Mouse (Mus musculus) small intestine, adult 2 months (tissue): ENCODE measurements around the gene Dtymk.

ENCODE experiments used
- CTCF ChIP-seq: fragments of 200-500 bp; IDR thresholded peaks from 2 replicates; pipeline ENCODE4 v1.5.1; 2012; ENCODE audit warnings: low read depth, mild to moderate bottlenecking, control low read depth, inconsistent platforms, low read length, moderate library complexity, mixed read lengths; ENCODE audit not compliant: insufficient replicate concordance, insufficient read length; ENCODE audit errors: extremely low read depth
- POLR2A ChIP-seq: fragments of 200-500 bp; IDR thresholded peaks from 2 replicates; pipeline ENCODE4 v1.6.1; 2012; ENCODE audit warnings: low read depth, mild to moderate bottlenecking, control low read depth, inconsistent platforms, low read length, moderate library complexity

DNA sequence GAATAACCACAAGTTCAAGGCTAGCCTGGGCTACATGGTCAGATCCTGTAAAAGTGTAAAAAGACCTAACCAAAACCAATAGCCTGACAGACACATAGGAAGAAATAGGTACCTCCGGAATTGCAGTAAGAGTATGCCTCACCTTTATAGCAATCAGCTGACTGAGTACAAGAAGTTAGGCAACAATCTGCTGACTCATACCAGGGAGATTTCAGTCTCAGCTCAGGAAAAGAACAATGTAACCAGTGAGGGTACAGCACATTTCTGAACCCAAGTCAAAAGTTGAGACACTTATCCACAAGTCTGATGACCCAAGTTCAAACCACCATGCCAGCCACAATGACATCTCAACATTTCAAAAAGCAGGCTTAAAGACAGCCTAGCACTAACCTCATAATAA is 53.2 kb downstream of the Dtymk start:
- TF ChIP-seq CTCF (no peak), POLR2A (no peak)
